Mouse (Mus musculus) MN1 (cell line): Measurements from ENCODE around the gene Ccnt1.
A peak's percentile ranks its signal among the peaks of the same experiment; 100 is the strongest.

Experiments used
- DNase-seq: peaks from one replicate; pipeline ENCODE4 v3.0.0-alpha.2; 2016; ENCODE audit warnings: low spot score

Gene Ccnt1

DNA sequence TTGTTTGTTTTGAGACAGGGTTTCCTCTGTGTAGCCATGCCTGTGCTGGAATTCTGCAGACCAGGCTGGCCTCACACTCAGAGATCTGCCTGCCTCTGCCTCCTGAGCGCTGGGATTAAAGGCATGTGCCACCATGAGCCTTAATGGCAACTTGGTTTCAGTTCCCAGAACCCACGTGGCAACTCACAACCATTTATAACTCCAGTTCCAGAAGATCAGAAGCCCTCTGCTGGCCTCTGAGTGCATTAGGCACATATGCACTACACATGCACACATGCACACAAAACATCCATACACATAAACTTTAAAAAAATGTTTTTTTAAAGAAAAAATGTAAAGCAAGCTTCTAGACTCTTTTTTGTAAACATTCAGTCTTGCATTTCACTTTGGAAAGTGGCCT is 61.3 kb downstream of the Ccnt1 start:
- no peak for DNase-seq

DNA sequence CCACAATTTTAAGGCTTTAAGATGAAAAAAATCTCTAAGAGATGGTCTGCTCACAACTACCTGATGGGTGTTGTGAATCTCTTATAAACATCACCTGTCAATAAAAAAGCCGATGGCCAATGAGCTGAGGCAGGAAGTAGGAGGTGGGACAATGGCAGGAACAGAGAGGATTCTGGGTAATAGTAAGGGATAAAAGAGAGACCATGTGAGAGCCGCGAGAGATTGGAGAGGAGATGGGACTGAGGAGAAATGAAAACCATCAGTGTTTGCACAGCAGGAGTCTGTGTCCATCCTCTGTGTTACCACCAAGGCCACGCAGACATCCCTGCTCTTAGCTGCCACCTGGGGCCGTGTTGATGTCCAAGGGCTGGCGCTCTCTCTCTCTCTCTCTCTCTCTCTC is 63.4 kb downstream of the Ccnt1 start:
- DNase-seq, result no peak

DNA sequence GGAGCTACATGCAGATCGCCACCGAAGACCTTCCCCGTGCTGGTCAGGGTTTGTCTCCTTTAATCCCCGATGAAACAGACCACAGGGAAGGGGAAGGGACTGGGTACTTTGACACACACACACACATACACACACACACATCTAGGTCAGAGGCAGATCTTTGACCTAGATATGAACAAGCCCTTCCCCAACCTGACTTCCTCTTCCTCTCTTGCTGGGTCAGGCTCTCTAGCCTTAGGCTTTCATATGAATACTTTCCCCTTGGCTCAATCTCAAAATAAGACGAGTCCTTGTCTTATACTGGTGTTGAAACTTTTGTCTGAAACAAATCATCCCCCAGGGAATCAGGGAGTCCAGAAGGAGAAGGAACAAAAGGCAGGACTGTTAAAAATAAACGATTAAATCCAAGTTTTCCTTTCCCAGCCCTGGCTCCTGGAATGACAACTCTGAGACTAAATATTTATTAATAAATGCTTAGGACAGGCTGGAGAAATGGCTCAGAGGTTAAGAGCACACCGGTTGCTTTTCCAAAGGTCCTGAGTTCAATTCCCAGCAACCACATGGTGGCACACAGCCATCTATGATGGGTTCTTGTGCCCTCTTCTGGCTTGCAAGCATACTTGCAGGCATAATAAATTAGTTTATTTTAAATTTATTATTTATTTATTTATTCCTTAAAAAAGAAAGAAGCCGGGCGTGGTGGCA is 64.3 kb downstream of the Ccnt1 start:
- DNase-seq, result no peak

DNA sequence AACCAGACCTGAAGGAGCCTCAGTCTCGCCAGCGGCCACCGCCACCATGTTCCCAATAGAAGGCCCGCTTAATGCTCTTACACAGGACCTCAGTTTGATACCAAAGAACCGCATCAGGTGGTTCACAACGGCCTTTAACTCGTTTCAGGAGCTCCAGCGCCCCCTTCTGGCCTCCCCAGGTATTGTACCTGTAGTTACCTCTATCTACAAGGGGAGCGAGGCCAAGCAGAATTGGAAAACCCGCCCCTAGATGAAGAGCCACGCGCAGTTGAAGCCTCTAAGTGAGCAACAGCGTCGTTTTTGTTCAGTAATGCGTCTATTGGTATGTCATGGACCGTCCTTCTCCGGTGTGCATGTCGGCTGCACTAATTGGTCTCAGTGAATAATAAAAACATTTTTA is 66.2 kb downstream of the Ccnt1 start:
- DNase-seq, result peak; percentile 73

DNA sequence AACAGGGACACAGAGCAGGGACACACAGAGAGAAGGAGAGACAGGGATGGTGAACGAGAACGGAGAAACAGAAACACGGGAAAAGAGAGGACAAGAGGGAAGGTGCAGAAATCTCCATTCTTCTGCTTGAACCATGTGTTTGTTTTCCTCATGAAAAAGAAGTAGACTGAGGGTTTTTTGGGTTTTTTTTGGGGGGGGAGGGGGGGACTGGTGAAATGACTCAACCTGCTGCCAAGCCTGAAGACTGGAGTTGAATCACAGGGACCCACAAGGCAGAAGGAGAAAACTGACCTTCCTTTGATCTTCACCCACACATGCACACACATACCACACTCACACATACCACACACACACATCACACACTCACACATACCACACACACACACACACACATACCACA is 67.4 kb downstream of the Ccnt1 start:
- no peak for DNase-seq

DNA sequence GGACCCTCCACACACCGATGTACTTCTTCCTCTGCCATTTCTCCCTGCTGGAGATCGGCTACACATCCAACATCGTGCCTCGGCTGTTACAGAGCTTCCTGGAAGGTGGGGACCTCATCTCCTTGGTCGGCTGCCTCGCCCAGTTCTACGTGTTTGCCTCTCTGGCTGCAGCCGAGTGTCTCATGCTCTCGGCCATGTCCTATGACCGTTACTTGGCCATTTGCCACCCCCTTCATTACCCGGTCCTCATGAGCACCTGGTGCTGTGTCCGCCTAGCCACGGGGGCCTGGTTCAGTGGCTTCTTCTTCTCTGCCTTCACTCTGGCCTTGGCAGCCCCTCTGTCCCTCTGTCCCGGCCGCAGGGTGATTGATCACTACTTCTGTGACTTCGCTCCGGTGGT is 73.1 kb downstream of the Ccnt1 start:
- DNase-seq, result no peak

DNA sequence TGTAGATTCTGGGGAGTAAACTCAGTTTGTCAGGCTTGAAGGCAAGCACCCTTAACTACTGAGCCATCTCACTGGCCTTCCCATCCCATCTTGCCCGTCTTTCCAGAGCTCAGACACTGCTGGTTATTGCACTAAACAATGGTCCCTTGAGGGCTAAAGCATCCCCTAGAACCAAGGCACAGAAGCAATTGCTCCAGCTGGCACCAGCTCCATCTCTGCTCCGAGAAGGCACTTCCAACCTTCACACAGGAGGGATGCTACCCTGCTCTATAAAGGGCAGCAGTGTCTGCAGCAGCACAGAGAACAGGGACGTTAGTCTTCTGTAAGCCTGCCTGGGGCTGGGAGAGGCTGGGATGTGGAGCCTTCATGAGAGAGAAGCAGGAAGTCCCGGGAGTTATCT is 78.6 kb downstream of the Ccnt1 start, which contains the start of gene Olfr279:
Gene Olfr279 (plus strand): TSS at position 301 of the 400 bp plus-strand sequence.
- DNase-seq, result no peak

DNA sequence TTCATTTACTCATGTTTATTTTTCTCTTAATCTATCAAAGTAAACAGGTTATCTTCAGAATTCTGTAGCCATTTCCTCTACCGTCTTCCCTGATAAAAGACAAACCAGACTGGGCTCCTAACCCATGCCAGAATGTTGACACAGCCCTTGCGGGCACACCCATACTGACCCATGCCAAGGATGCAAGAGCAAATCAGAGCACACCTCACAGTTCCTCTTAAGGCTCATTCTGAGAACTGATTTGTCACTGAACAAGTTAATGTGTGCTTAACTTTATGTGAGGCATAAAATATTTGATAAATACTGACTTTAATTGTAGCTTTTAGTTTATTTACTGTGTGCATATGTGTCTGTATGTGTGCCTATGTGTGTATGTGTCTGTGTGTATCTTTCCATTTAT is 79.4 kb downstream of the Ccnt1 start:
- DNase-seq, result no peak
